Mouse (Mus musculus) gastrocnemius, adult 2 months (tissue): ENCODE results near the gene Ckap2l. TPM values are rescaled to one million over a fixed set of nuclear protein-coding genes. Genes with fewer than 3 reads are reported as not detected.

Source experiments
- DNase-seq: peaks from one replicate; pipeline ENCODE4 v3.0.0; 2022
- H3K27ac ChIP-seq: fragments of 200-600 bp; 2 replicates; pipeline ENCODE4 v1.8.1; 2022; ENCODE audit warnings: mild to moderate bottlenecking
- H3K4me3 ChIP-seq: fragments of 200-600 bp; 2 replicates; pipeline ENCODE4 v1.8.1; 2022; ENCODE audit warnings: mild to moderate bottlenecking, moderate library complexity
- CTCF ChIP-seq: fragments of 200-600 bp; IDR thresholded peaks from 2 replicates; pipeline ENCODE4 v1.8.1; 2022; ENCODE audit warnings: antibody characterized with exemption, mild to moderate bottlenecking, moderate library complexity
- intact Hi-C: fragments of 180-260 bp; cut with DNase I; formaldehyde crosslinking; loops from one replicate; pipeline ENCODE4 v1.15.1; 2025
- long read RNA-seq, 2 experiments: library from polyadenylated mRNA; stranded (forward); transcript quantifications; one replicate each; pipeline ENCODE4 v2.0.0; 2021
- total RNA-seq, 2 experiments: library from RNA; stranded (reverse); gene quantifications; 2 replicates each; pipeline ENCODE4 v1.2.3; 2021

Gene Ckap2l
- total RNA-seq, result under 1 TPM in 1 of 2 experiments, not detected in 1; 0.06 TPM
- long read RNA-seq, experiment 1, result 0 reads
- long read RNA-seq, experiment 2, partial matches to known transcripts, result 0 of 1 reads
- long read RNA-seq, experiment 2, other reads (novel, unspliced or antisense), result 0 of 1 reads

GRCm38 (mm10) chr2:129296671-129297588, at the start of gene Ckap2l:
Gene Ckap2l, minus strand, starts transcription at chr2:129297212.
- intact Hi-C loops, result loop anchor here (10.0 kb wide), 1 partner anchor 108 kb away; no protein-coding TSS in a partner anchor
- peak within 1 kb of the TSS; percentile 93 for H3K27ac ChIP-seq
- DNase-seq, result peak; percentile 97
- TF ChIP-seq CTCF, result no peak
- peak within 1 kb of the TSS; percentile 82 for H3K4me3 ChIP-seq

GRCm38 (mm10) chr2:129338138-129338621, 41.2 kb upstream of the Ckap2l start:
- Histone ChIP-seq H3K4me3 (no peak overlapping the region), H3K27ac (no peak overlapping the region)
- DNase-seq, result no peak
- TF ChIP-seq CTCF, result no peak
- intact Hi-C loops, result no loop called here

GRCm38 (mm10) chr2:129333471-129333870, 36.5 kb upstream of the Ckap2l start:
- Histone ChIP-seq H3K4me3 (no peak overlapping the region), H3K27ac (no peak overlapping the region)
- DNase-seq, result no peak
- intact Hi-C loops, result no loop called here
- TF ChIP-seq CTCF, result no peak

GRCm38 (mm10) chr2:129330540-129330939, 33.5 kb upstream of the Ckap2l start:
- H3K4me3 ChIP-seq, result no peak overlapping the region
- TF ChIP-seq CTCF, result no peak
- DNase-seq, result no peak
- no peak overlapping the region for H3K27ac ChIP-seq
- intact Hi-C loops, result no loop called here

GRCm38 (mm10) chr2:129330024-129330423, 33.0 kb upstream of the Ckap2l start:
- no peak overlapping the region for H3K27ac ChIP-seq
- intact Hi-C loops, result no loop called here
- DNase-seq, result no peak
- no peak overlapping the region for H3K4me3 ChIP-seq
- no peak for TF ChIP-seq CTCF

GRCm38 (mm10) chr2:129328238-129328637, 31.2 kb upstream of the Ckap2l start:
- no peak for TF ChIP-seq CTCF
- no peak for DNase-seq
- intact Hi-C loops, result no loop called here
- H3K27ac ChIP-seq, result no peak overlapping the region
- no peak overlapping the region for H3K4me3 ChIP-seq

- intact Hi-C loops, result no loop called here
- DNase-seq, result no peak
- H3K4me3 ChIP-seq, result no peak overlapping the region
Observed at GRCm38 (mm10) chr2:129324216-129324615, 27.2 kb upstream of the Ckap2l start.

GRCm38 (mm10) chr2:129322117-129322635, 25.2 kb upstream of the Ckap2l start:
- Histone ChIP-seq H3K4me3 (no peak overlapping the region), H3K27ac (no peak overlapping the region)
- intact Hi-C loops, result no loop called here
- no peak for DNase-seq
- no peak for TF ChIP-seq CTCF

More at GRCm38 (mm10) chr2:129324216-129324615, 27.2 kb upstream of the Ckap2l start:
- H3K27ac ChIP-seq, result no peak overlapping the region
- no peak for TF ChIP-seq CTCF

- DNase-seq, result no peak
- no peak for TF ChIP-seq CTCF
- no peak overlapping the region for H3K27ac ChIP-seq
- no peak overlapping the region for H3K4me3 ChIP-seq
- intact Hi-C loops, result no loop called here
Observed at GRCm38 (mm10) chr2:129320033-129320605, 23.1 kb upstream of the Ckap2l start.

GRCm38 (mm10) chr2:129315831-129316230, 18.8 kb upstream of the Ckap2l start:
- no peak for TF ChIP-seq CTCF
- intact Hi-C loops, result no loop called here
- H3K4me3 ChIP-seq, result no peak overlapping the region
- no peak overlapping the region for H3K27ac ChIP-seq
- no peak for DNase-seq

- no peak overlapping the region for H3K27ac ChIP-seq
- intact Hi-C loops, result no loop called here
- TF ChIP-seq CTCF, result no peak
- no peak for DNase-seq
- H3K4me3 ChIP-seq, result no peak overlapping the region
Observed at GRCm38 (mm10) chr2:129314880-129315279, 17.9 kb upstream of the Ckap2l start.

- intact Hi-C loops, result no loop called here
- H3K27ac ChIP-seq, result no peak overlapping the region
- no peak overlapping the region for H3K4me3 ChIP-seq
- no peak for DNase-seq
- TF ChIP-seq CTCF, result no peak
Observed at GRCm38 (mm10) chr2:129313934-129314333, 16.9 kb upstream of the Ckap2l start.

- intact Hi-C loops, result no loop called here
- no peak for DNase-seq
- H3K27ac ChIP-seq, result no peak within 1 kb of the TSS
- no peak within 1 kb of the TSS for H3K4me3 ChIP-seq
- TF ChIP-seq CTCF, result no peak
Observed at GRCm38 (mm10) chr2:129309836-129310235, 12.8 kb upstream of the Ckap2l start, which contains the start of gene Il1a. Gene Il1a, minus strand, starts transcription at chr2:129309972.
